Mouse (Mus musculus) layer of hippocampus, postnatal 10 days (tissue): Measurements from ENCODE around the gene Olfr1358. TPM values are rescaled to one million over a fixed set of nuclear protein-coding genes. Genes with fewer than 3 reads are reported as not detected.
A peak's percentile ranks its signal among the peaks of the same experiment; 100 is the strongest.
"Not testable (repeated sequence)": the region's sequence is repeated elsewhere in the genome, so short reads cannot be mapped to it uniquely, and the experiment has no call there.

Source experiments
- DNase-seq, 2 experiments: peaks; one replicate each; pipeline ENCODE4 v3.0.0; 2021; ENCODE audit warnings: low spot score in 2 of 2
- long read RNA-seq: library from polyadenylated mRNA; stranded (forward); transcript quantifications from one replicate; pipeline ENCODE4 v2.0.0, GENCODE M21; 2023
- total RNA-seq, 2 experiments: library from RNA; stranded (reverse); gene quantifications; 2 replicates each; pipeline ENCODE4 v1.2.3; 2021

The Olfr1358 gene
- total RNA-seq, result not detected
- long read RNA-seq, result 0 reads

- no peak for DNase-seq
These were observed at the start of gene Olfr1358 for GRCm38 (mm10) chr10:78517128-78517527. Gene Olfr1358 (plus strand): TSS chr10:78517428.

GRCm38 (mm10) chr10:78467761-78468310 lies 49.4 kb upstream of the Olfr1358 start:
- DNase-seq, result no peak

- DNase-seq, result no peak
These were observed 46.5 kb upstream of the Olfr1358 start for GRCm38 (mm10) chr10:78470582-78471313.

GRCm38 (mm10) chr10:78472046-78472445 lies 45.2 kb upstream of the Olfr1358 start:
- DNase-seq, result no peak

- DNase-seq, result no peak
These were observed 43.8 kb upstream of the Olfr1358 start for GRCm38 (mm10) chr10:78473434-78473833.

GRCm38 (mm10) chr10:78474759-78475158 lies 42.5 kb upstream of the Olfr1358 start:
- DNase-seq, result no peak

- DNase-seq, result no peak
These were observed 40.4 kb upstream of the Olfr1358 start for GRCm38 (mm10) chr10:78476821-78477220.

- no peak for DNase-seq
These were observed 36.0 kb upstream of the Olfr1358 start for GRCm38 (mm10) chr10:78480954-78481927.

- DNase-seq, result no peak
These were observed 35.2 kb upstream of the Olfr1358 start for GRCm38 (mm10) chr10:78481928-78482499.

GRCm38 (mm10) chr10:78485369-78485768 lies 31.9 kb upstream of the Olfr1358 start:
- not testable (repeated sequence) for DNase-seq

- DNase-seq, result no peak
These were observed 30.4 kb upstream of the Olfr1358 start for GRCm38 (mm10) chr10:78486871-78487270.

GRCm38 (mm10) chr10:78487431-78488086 lies 29.7 kb upstream of the Olfr1358 start:
- DNase-seq, result peak; percentile 86 to 88

GRCm38 (mm10) chr10:78502986-78503733 lies 14.1 kb upstream of the Olfr1358 start:
- no peak for DNase-seq

- DNase-seq, result no peak
These were observed 2.6 kb downstream of the Olfr1358 start for GRCm38 (mm10) chr10:78519792-78520191.

GRCm38 (mm10) chr10:78520260-78521005 lies 3.2 kb downstream of the Olfr1358 start:
- no peak for DNase-seq

GRCm38 (mm10) chr10:78525071-78525470 lies 7.8 kb downstream of the Olfr1358 start:
- not testable (repeated sequence) for DNase-seq

GRCm38 (mm10) chr10:78525511-78525910 lies 8.3 kb downstream of the Olfr1358 start:
- DNase-seq, result no peak

- peak; percentile 17 to 24 for DNase-seq
These were observed 23.7 kb downstream of the Olfr1358 start for GRCm38 (mm10) chr10:78540943-78541342.

- DNase-seq, result no peak
These were observed 47.8 kb downstream of the Olfr1358 start for GRCm38 (mm10) chr10:78565070-78565469.
